Mouse (Mus musculus) right cerebral cortex, postnatal 25 days (tissue): ENCODE data around the gene Ermp1.

ENCODE experiments used
- DNase-seq: peaks from one replicate; pipeline ENCODE4 v3.0.0; 2022

Ermp1 gene

GRCm38 (mm10) chr19:29660835-29661764 is 12.9 kb upstream of the Ermp1 start:
- DNase-seq = no peak

GRCm38 (mm10) chr19:29659705-29660104 is 11.5 kb upstream of the Ermp1 start:
- no peak for DNase-seq

- DNase-seq = no peak
These were observed 10.6 kb upstream of the Ermp1 start for GRCm38 (mm10) chr19:29658836-29659235.

- DNase-seq = no peak
These were observed 9.3 kb upstream of the Ermp1 start for GRCm38 (mm10) chr19:29657558-29657957.

- no peak for DNase-seq
These were observed 8.8 kb upstream of the Ermp1 start for GRCm38 (mm10) chr19:29657033-29657432.

- no peak for DNase-seq
These were observed 8.4 kb upstream of the Ermp1 start for GRCm38 (mm10) chr19:29656620-29657019.

GRCm38 (mm10) chr19:29656029-29656428 is 7.8 kb upstream of the Ermp1 start:
- DNase-seq = no peak

GRCm38 (mm10) chr19:29655148-29655547 is 6.9 kb upstream of the Ermp1 start:
- DNase-seq = no peak

- no peak for DNase-seq
These were observed 5.6 kb upstream of the Ermp1 start for GRCm38 (mm10) chr19:29653768-29654265.

- DNase-seq = no peak
These were observed 1.5 kb upstream of the Ermp1 start for GRCm38 (mm10) chr19:29649683-29650082.

GRCm38 (mm10) chr19:29648550-29648914 is 317 bp upstream of the Ermp1 start:
- DNase-seq = no peak

- DNase-seq = no peak
These were observed 3.5 kb downstream of the Ermp1 start for GRCm38 (mm10) chr19:29644747-29645146.

GRCm38 (mm10) chr19:29643194-29643922 is 4.9 kb downstream of the Ermp1 start:
- DNase-seq = no peak

- DNase-seq = no peak
These were observed 6.0 kb downstream of the Ermp1 start for GRCm38 (mm10) chr19:29642211-29642610.

- no peak for DNase-seq
These were observed 6.7 kb downstream of the Ermp1 start for GRCm38 (mm10) chr19:29641510-29641909.

GRCm38 (mm10) chr19:29641055-29641454 is 7.2 kb downstream of the Ermp1 start:
- no peak for DNase-seq

GRCm38 (mm10) chr19:29612102-29612501 is 36.1 kb downstream of the Ermp1 start:
- DNase-seq = no peak

GRCm38 (mm10) chr19:29610907-29611306 is 37.3 kb downstream of the Ermp1 start:
- no peak for DNase-seq

- no peak for DNase-seq
These were observed 40.0 kb downstream of the Ermp1 start for GRCm38 (mm10) chr19:29608212-29608611.

- DNase-seq = no peak
These were observed 40.7 kb downstream of the Ermp1 start for GRCm38 (mm10) chr19:29607521-29607920.

GRCm38 (mm10) chr19:29604653-29605052 is 43.6 kb downstream of the Ermp1 start:
- DNase-seq = no peak

- no peak for DNase-seq
These were observed 44.5 kb downstream of the Ermp1 start for GRCm38 (mm10) chr19:29603548-29604353.

GRCm38 (mm10) chr19:29598981-29599380 is 49.2 kb downstream of the Ermp1 start:
- no peak for DNase-seq
